Mouse (Mus musculus): ENCODE measurements around the gene Nfkbid. TPM values are rescaled to one million over a fixed set of nuclear protein-coding genes. Genes with fewer than 3 reads are reported as not detected.
A peak's percentile ranks its signal among the peaks of the same experiment; 100 is the strongest.

Nfkbid gene
- polyA plus RNA-seq, 1 experiment: 0.67 TPM

- no peak overlapping the region for H3K27ac ChIP-seq (replicated peaks; ENCODE audit: low read depth, low read length)
- H3K4me1 ChIP-seq (ENCODE audit: control insufficient read depth, insufficient read depth, insufficient read length, low read length): no peaks in the 10 kb centered on the region
- no peak overlapping the region for H3K4me3 ChIP-seq (ENCODE audit: insufficient read depth, low read depth, low read length)
These were observed 22.2 kb downstream of the Nfkbid start for GRCm38 (mm10) chr7:30443696-30444095.

GRCm38 (mm10) chr7:30444154-30444970 lies 22.8 kb downstream of the Nfkbid start:
- Histone ChIP-seq H3K4me3 (ENCODE audit: insufficient read depth, low read depth, low read length) (peak overlapping the region; percentile 66), H3K27ac (replicated peaks; ENCODE audit: low read depth, low read length) (no peak overlapping the region)

GRCm38 (mm10) chr7:30444971-30445751 lies 23.6 kb downstream of the Nfkbid start, which contains the start of gene Aplp1:
Gene Aplp1, minus strand, starts transcription at chr7:30445535.
- Histone ChIP-seq H3K4me1 (ENCODE audit: control insufficient read depth, insufficient read depth, insufficient read length, low read length) (no peaks in the 10 kb centered on the region), H3K27ac (replicated peaks; ENCODE audit: low read depth, low read length) (no peak within 1 kb of the TSS), H3K4me3 (ENCODE audit: insufficient read depth, low read depth, low read length) (peak within 1 kb of the TSS; percentile 66)

More at GRCm38 (mm10) chr7:30444154-30444970, 22.8 kb downstream of the Nfkbid start:
- no peaks in the 10 kb centered on the region for H3K4me1 ChIP-seq (ENCODE audit: control insufficient read depth, insufficient read depth, insufficient read length, low read length)

GRCm38 (mm10) chr7:30450241-30450640 lies 28.7 kb downstream of the Nfkbid start:
- H3K4me3 ChIP-seq (ENCODE audit: insufficient read depth, low read depth, low read length): no peak overlapping the region
- no peak overlapping the region for H3K27ac ChIP-seq (replicated peaks; ENCODE audit: low read depth, low read length)
- H3K4me1 ChIP-seq (ENCODE audit: control insufficient read depth, insufficient read depth, insufficient read length, low read length): no peaks in the 10 kb centered on the region

GRCm38 (mm10) chr7:30453327-30453726 lies 31.8 kb downstream of the Nfkbid start:
- H3K4me3 ChIP-seq (ENCODE audit: insufficient read depth, low read depth, low read length): no peak overlapping the region
- H3K27ac ChIP-seq (replicated peaks; ENCODE audit: low read depth, low read length): no peak overlapping the region
- no peaks in the 10 kb centered on the region; the same call in 1 of the 2 replicates for H3K4me1 ChIP-seq (ENCODE audit: control insufficient read depth, insufficient read depth, insufficient read length, low read length)

- Histone ChIP-seq H3K4me1 (ENCODE audit: control insufficient read depth, insufficient read depth, insufficient read length, low read length) (no peaks in the 10 kb centered on the region; the same call in 1 of the 2 replicates), H3K4me3 (ENCODE audit: insufficient read depth, low read depth, low read length) (no peak overlapping the region), H3K27ac (replicated peaks; ENCODE audit: low read depth, low read length) (no peak overlapping the region)
These were observed 32.2 kb downstream of the Nfkbid start for GRCm38 (mm10) chr7:30453766-30454165.

GRCm38 (mm10) chr7:30454259-30454658 lies 32.7 kb downstream of the Nfkbid start:
- Histone ChIP-seq H3K4me3 (ENCODE audit: insufficient read depth, low read depth, low read length) (no peak overlapping the region), H3K27ac (replicated peaks; ENCODE audit: low read depth, low read length) (no peak overlapping the region), H3K4me1 (ENCODE audit: control insufficient read depth, insufficient read depth, insufficient read length, low read length) (no peaks in the 10 kb centered on the region; the same call in 1 of the 2 replicates)

- Histone ChIP-seq H3K27ac (replicated peaks; ENCODE audit: low read depth, low read length) (no peak overlapping the region), H3K4me3 (ENCODE audit: insufficient read depth, low read depth, low read length) (no peak overlapping the region)
These were observed 35.0 kb downstream of the Nfkbid start for GRCm38 (mm10) chr7:30456487-30456886.

GRCm38 (mm10) chr7:30456911-30457628 lies 35.5 kb downstream of the Nfkbid start:
- Histone ChIP-seq H3K27ac (replicated peaks; ENCODE audit: low read depth, low read length) (no peak overlapping the region), H3K4me1 (ENCODE audit: control insufficient read depth, insufficient read depth, insufficient read length, low read length) (no peaks in the 10 kb centered on the region; the same call in 1 of the 2 replicates), H3K4me3 (ENCODE audit: insufficient read depth, low read depth, low read length) (no peak overlapping the region)

More at GRCm38 (mm10) chr7:30456487-30456886, 35.0 kb downstream of the Nfkbid start:
- no peaks in the 10 kb centered on the region; the same call in 1 of the 2 replicates for H3K4me1 ChIP-seq (ENCODE audit: control insufficient read depth, insufficient read depth, insufficient read length, low read length)

- no peak within 1 kb of the TSS for H3K4me3 ChIP-seq (ENCODE audit: insufficient read depth, low read depth, low read length)
- no peak within 1 kb of the TSS for H3K27ac ChIP-seq (replicated peaks; ENCODE audit: low read depth, low read length)
- H3K4me1 ChIP-seq (ENCODE audit: control insufficient read depth, insufficient read depth, insufficient read length, low read length): no peaks in the 10 kb centered on the region; the same call in 1 of the 2 replicates
These were observed 36.2 kb downstream of the Nfkbid start, which contains the start of the genes Kirrel2 and Nphs1 for GRCm38 (mm10) chr7:30457629-30458330. Gene Kirrel2, minus strand, starts transcription at chr7:30457690. Gene Nphs1, plus strand, starts transcription at chr7:30458315.

- no peak overlapping the region for H3K4me3 ChIP-seq (ENCODE audit: insufficient read depth, low read depth, low read length)
- no peak overlapping the region for H3K27ac ChIP-seq (replicated peaks; ENCODE audit: low read depth, low read length)
- no peaks in the 10 kb centered on the region; the same call in 1 of the 2 replicates for H3K4me1 ChIP-seq (ENCODE audit: control insufficient read depth, insufficient read depth, insufficient read length, low read length)
These were observed 38.0 kb downstream of the Nfkbid start for GRCm38 (mm10) chr7:30459484-30459883.

- no peak overlapping the region for H3K4me3 ChIP-seq (ENCODE audit: insufficient read depth, low read depth, low read length)
- H3K4me1 ChIP-seq (ENCODE audit: control insufficient read depth, insufficient read depth, insufficient read length, low read length): no peaks in the 10 kb centered on the region
- no peak overlapping the region for H3K27ac ChIP-seq (replicated peaks; ENCODE audit: low read depth, low read length)
These were observed 42.0 kb downstream of the Nfkbid start for GRCm38 (mm10) chr7:30463568-30463967.

- no peak overlapping the region for H3K4me3 ChIP-seq (ENCODE audit: insufficient read depth, low read depth, low read length)
- H3K4me1 ChIP-seq (ENCODE audit: control insufficient read depth, insufficient read depth, insufficient read length, low read length): no peaks in the 10 kb centered on the region
- H3K27ac ChIP-seq (replicated peaks; ENCODE audit: low read depth, low read length): no peak overlapping the region
These were observed 42.5 kb downstream of the Nfkbid start for GRCm38 (mm10) chr7:30463996-30464395.

GRCm38 (mm10) chr7:30464816-30465300 lies 43.3 kb downstream of the Nfkbid start:
- no peak overlapping the region for H3K27ac ChIP-seq (replicated peaks; ENCODE audit: low read depth, low read length)

More at GRCm38 (mm10) chr7:30464816-30465300, 43.3 kb downstream of the Nfkbid start:
- Histone ChIP-seq H3K4me3 (ENCODE audit: insufficient read depth, low read depth, low read length) (no peak overlapping the region), H3K4me1 (ENCODE audit: control insufficient read depth, insufficient read depth, insufficient read length, low read length) (no peaks in the 10 kb centered on the region)

Data from brown adipose tissue, adult 24 weeks (tissue).